Mouse (Mus musculus): Measurements from ENCODE around the gene Gm17728. TPM values are rescaled to one million over a fixed set of nuclear protein-coding genes. Genes with fewer than 3 reads are reported as not detected.
"Not testable (repeated sequence)": the region's sequence is repeated elsewhere in the genome, so short reads cannot be mapped to it uniquely, and the experiment has no call there.

Gene Gm17728
- not detected for total RNA-seq (2021)
- long read RNA-seq, experiment 1: 0 reads
- long read RNA-seq, experiment 2: 0 reads

DNA sequence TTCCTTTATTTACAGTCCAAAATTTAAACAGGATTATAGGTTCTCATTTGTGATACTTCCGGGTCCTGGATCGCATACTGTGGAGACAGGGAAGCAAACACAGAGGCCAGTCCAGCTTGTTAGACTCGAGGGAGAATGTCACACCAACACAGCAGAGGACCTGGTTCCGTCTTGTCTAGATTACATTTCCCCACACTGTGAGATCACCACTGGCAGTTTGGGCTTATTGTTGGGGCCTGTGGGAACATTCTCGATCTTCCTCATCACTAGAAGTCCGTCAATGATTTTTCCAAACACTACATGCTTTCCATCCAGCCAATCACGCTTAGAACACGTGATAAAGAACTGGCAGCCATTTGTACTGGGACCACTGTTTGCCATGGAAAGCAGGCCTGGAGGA is at the start of gene Gm17728:
Gene Gm17728 (plus strand): TSS at position 301 of the 400 bp plus-strand sequence.
- DNase-seq; intact Hi-C loops (cut with DNase I; ENCODE audit: low total_unique reads): not testable (repeated sequence)

DNA sequence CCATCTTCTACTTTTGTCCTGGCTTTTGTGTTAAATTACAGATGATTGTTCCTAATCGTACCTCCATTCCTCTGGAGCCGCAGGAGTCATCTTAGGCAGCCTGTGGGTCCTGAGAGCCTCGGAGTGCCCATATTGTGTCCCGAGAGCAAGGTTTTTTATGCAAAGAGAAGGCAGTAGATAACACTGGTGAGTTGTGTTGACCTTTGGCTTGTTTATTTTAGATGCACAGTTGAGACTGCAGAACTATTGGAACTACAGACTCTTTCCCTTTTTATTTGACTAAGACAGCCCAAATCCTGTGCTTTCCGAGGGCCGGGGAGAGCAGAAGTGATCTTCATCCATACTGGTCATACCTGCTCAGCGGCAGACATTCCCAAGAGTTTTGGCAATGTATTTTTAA is 24.4 kb upstream of the Gm17728 start:
- DNase-seq: no peak
- intact Hi-C loops (cut with DNase I; ENCODE audit: low total_unique reads): no loop called here

DNA sequence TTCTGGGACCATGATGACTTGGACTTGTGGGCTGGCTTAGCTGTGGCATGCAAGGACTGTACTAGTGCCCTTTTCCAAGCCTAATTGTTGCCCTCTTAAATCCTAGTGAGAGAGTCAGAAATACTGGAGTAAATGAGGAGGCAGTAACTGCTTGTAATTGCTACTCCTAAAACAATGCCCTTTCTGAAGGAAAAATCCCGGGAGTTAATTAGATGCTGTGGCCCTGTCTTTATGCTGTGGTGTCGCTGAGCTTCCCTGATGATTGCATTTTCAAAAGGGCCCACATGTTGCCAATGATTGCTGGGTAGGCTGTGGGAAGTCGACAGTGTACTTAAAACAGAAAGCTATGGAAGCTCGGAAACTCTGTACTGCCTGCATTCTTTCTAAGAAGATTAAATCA is 23.3 kb upstream of the Gm17728 start:
- no peak for DNase-seq
- intact Hi-C loops (cut with DNase I; ENCODE audit: low total_unique reads): no loop called here

DNA sequence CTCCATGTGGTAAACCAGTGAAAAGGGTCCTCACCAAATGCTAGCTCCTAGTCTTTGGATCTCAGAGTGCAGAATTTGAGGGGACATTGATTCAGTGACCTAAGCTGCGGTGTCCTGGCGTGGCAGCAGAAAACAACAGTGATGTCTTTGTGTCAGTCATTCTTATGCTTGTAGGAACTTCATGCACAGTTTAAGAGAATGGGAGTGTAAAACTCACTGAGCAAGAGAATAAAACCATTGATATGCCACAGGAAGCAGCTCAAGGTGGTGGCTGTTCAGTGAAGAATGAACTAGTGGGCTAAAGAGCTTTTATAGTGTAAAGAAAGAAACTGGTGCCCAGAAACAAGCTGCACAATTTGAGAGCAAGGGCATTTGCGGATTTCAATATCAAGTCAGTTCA is 17.9 kb upstream of the Gm17728 start:
- intact Hi-C loops (cut with DNase I; ENCODE audit: low total_unique reads): no loop called here

DNA sequence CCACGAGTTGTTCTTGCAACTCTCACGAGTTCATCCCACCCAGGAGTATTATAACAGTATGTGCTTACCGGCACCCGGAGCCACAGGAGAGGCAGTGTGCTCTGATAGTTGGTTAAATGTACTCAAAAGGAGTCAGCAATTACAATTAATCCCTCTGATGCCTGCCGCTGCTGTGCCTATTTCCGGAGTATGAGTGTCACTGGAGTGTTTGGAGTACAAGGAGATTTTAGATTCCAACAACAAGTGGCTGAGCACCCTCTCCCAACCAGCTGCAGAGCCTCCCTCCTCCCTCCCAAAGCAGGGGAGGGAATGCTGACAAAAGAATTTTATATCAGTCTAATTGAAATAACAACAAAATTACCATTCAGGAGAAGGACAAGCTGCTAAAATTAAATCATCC is 14.2 kb upstream of the Gm17728 start:
- intact Hi-C loops (cut with DNase I; ENCODE audit: low total_unique reads): no loop called here
- no peak for DNase-seq

More for the DNA sequence above, 17.9 kb upstream of the Gm17728 start:
- no peak for DNase-seq

DNA sequence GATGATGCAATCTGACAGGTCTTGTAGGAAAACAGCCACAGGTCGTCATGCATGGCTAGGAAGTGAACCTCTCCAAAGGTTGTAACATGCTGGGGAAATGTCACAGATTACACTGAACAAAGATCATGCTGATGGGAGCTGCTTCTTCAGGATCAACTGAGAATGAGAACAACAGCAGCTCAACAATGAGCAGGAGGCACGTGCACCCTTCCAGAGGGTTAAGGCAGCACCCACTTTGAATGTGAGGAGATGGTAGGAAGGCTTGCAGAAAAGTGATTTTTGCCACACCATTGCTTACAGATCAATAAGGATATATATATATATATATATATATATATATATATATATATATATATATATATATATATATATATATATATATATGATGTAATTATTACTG is 2.8 kb upstream of the Gm17728 start:
- intact Hi-C loops (cut with DNase I; ENCODE audit: low total_unique reads): no loop called here
- no peak for DNase-seq

DNA sequence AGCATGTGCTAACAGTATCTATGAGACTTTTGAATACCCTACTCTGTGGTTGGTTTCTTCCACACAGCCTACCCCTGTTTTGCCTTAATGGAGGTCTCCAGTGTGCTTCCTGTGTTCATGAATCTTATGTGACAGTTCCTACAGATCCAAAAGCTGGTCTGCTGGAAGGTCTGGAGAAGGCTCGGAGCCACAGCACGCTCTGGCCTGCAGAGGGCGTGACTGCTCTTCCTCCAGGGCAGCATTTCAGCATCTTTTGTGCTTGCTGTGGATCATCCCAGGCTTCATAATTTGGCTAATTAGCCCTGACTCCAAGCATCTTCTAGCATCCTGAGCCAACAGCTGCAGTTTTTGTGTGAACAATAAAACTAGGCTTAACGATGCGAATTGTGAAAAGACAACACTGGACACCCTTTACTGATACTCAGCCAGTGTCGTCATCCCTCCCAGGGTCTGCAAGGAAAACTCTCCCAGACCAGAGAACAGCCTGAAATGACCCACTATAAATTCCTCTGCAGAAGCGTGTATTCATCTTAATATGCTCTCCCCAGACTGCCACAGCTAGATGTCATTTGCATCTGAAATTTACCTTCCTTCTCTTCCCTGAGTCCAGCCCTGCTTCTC is 6.6 kb downstream of the Gm17728 start:
- intact Hi-C loops (cut with DNase I; ENCODE audit: low total_unique reads): no loop called here
- DNase-seq: no peak

DNA sequence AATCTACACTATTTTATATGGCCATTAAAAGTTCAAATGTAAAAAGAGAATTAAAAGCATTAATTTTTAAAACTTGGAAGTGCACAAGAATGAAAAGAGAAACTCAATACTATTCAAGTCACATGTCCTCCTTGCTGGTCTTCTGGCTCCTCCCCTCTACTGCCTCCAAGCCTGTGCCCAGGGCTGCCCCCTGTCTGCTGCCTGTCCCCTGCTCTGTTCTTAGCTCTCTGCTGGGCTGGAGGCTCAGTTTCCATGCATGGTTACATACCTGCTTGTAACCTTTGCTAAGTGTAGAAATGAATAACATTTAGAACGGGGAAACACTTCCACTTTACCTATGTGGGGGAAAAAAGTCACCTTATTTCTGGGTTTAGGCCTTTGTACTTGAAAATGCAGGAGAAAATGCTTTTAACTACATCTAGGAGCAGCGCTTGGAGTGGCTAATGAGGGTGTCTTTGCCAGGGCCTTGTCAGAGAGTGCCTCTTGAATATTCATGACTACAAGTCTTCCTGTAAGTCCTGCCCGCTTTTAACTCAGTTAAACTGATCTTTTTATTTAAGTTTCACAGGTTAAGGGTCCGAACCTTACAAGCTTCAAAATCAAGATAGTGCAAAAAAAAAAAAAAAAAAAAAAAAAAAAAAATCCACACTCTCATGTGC is 18.3 kb downstream of the Gm17728 start:
- no peak for DNase-seq
- intact Hi-C loops (cut with DNase I; ENCODE audit: low total_unique reads): no loop called here

DNA sequence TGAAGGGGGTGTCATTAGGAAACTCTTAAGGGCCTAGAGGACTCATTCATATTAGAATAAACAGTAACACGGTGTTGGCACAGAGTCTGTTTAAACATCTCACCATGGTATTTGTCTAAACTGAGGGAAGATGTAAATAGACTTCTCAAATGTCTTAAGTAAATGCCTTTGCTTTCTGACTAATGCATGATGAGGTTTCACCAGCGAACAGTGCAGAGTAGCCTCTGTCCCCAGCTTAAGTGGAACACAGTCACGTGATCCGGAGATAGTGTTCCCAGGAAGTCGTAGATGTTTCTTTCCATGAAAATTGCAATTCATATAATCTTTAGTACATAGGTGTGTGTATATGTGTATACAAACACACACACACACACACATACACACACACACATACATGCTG is 34.5 kb downstream of the Gm17728 start:
- no peak for DNase-seq
- intact Hi-C loops (cut with DNase I; ENCODE audit: low total_unique reads): no loop called here

DNA sequence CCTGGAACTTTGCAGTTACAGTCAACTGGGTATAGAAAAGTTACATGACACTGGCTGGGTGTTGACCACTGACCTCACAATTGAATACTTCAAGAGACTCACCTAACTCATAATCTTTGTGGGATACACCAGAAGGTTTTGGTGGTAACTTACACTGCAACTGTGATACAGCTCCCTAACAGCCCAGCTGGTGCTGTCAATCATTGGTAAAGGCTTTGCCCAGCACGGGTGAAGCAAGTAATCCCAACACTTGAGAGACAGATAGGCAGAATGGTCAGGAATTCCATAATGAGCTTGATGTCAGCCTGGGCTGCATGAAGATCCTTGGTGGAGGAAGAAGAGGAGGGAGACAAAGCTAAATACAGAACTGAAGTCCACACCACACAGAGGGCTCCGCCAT is 39.0 kb downstream of the Gm17728 start:
- DNase-seq: no peak
- intact Hi-C loops (cut with DNase I; ENCODE audit: low total_unique reads): no loop called here

Other genes with a start within 250 kb of the Gm17728 start
- gene Pabpc6, start 247.7 kb downstream of the Gm17728 start, total RNA-seq (2021): not detected